Mouse (Mus musculus): ENCODE data around the gene P3h4.
"Not testable (repeated sequence)": the region's sequence is repeated elsewhere in the genome, so short reads cannot be mapped to it uniquely, and the experiment has no call there.

P3h4 gene

GRCm38 (mm10) chr11:100391081-100391883, 23.4 kb downstream of the P3h4 start:
- no peak for DNase-seq

GRCm38 (mm10) chr11:100389931-100390445, 24.6 kb downstream of the P3h4 start:
- no peak for DNase-seq

- DNase-seq = no peak
Measured at GRCm38 (mm10) chr11:100388588-100388987, 26.0 kb downstream of the P3h4 start.

GRCm38 (mm10) chr11:100387589-100388375, 26.9 kb downstream of the P3h4 start:
- DNase-seq = no peak

- no peak for DNase-seq
Measured at GRCm38 (mm10) chr11:100387111-100387510, 27.5 kb downstream of the P3h4 start.

- no peak for DNase-seq
Measured at GRCm38 (mm10) chr11:100386586-100386985, 28.1 kb downstream of the P3h4 start.

GRCm38 (mm10) chr11:100385016-100385415, 29.6 kb downstream of the P3h4 start:
- DNase-seq = no peak

- no peak for DNase-seq
Measured at GRCm38 (mm10) chr11:100382682-100383081, 32.0 kb downstream of the P3h4 start.

- no peak for DNase-seq
Measured at GRCm38 (mm10) chr11:100379311-100379710, 35.3 kb downstream of the P3h4 start.

- no peak for DNase-seq
Measured at GRCm38 (mm10) chr11:100378446-100378845, 36.2 kb downstream of the P3h4 start.

GRCm38 (mm10) chr11:100377989-100378388, 36.6 kb downstream of the P3h4 start:
- no peak for DNase-seq

- DNase-seq = no peak
Measured at GRCm38 (mm10) chr11:100376746-100377389, 37.8 kb downstream of the P3h4 start.

- no peak for DNase-seq
Measured at GRCm38 (mm10) chr11:100376005-100376404, 38.6 kb downstream of the P3h4 start.

GRCm38 (mm10) chr11:100375127-100375526, 39.5 kb downstream of the P3h4 start:
- DNase-seq = no peak

GRCm38 (mm10) chr11:100371981-100372558, 42.6 kb downstream of the P3h4 start:
- DNase-seq = peak; percentile 52

GRCm38 (mm10) chr11:100369822-100370221, 44.8 kb downstream of the P3h4 start:
- no peak for DNase-seq

- no peak for DNase-seq
Measured at GRCm38 (mm10) chr11:100369145-100369544, 45.5 kb downstream of the P3h4 start.

GRCm38 (mm10) chr11:100362979-100363562, 51.6 kb downstream of the P3h4 start:
- DNase-seq = peak; percentile 75

- DNase-seq = peak; percentile 78
Measured at GRCm38 (mm10) chr11:100362209-100362978, 52.2 kb downstream of the P3h4 start.

GRCm38 (mm10) chr11:100361059-100361458, 53.6 kb downstream of the P3h4 start:
- not testable (repeated sequence) for DNase-seq

- no peak for DNase-seq
Measured at GRCm38 (mm10) chr11:100360175-100360574, 54.5 kb downstream of the P3h4 start.

All from retina, postnatal 1 day (tissue).